Mouse (Mus musculus): ENCODE results near the gene Kbtbd2. TPM values are rescaled to one million over a fixed set of nuclear protein-coding genes. Genes with fewer than 3 reads are reported as not detected.

The Kbtbd2 gene
- polyA plus RNA-seq (2014; fragmentation: Illumina TruSeq; extraction: RNeasy Lipid Tissue Mini Kit (QIAGEN cat#74804); ENCODE audit: low read depth, low replicate concordance), result 21.0 TPM

DNA sequence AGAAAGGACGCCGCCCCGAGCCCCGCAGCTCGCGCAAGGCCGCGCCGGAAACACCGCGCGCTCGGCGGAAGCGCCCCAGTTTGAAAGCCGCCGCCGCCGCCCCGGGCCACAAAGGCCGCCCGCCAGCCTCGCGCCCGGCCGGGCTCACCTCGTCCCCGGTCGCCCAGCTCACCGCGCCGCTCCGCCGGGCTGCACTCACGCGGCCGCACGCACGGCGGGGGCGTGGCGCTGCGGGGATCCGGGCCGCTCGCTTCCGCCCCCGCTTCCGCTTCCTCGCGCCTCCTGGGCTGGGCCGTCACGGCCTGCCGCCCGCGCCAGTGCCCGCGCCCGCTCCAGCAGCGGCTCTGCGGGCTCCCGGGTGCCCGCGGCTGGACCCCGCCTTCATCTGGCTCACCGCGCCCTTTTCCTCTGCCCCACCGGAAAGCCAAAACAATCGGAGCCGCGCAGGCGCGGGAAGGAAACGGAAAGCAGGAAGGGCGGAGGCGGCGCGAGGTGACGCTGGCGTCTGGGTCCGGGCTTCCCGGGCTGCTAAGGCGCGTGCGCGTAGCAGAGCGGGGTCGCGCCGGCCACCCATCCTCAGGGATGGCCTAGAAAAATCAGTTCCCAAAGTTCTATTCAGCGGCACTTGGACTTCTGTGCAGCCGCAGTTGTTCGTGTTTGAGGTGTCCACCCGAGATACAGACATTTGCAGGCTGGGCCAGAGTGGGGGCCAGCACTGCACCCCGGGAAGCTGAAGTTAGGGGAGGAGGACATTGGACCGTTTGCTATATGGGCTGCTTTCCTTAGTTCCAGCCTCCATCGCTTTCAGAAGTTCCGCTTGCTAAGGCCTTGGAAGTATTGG, at the start of gene Kbtbd2:
Gene Kbtbd2, minus strand, starts transcription at position 503 of the 841 bp plus-strand sequence.

DNA sequence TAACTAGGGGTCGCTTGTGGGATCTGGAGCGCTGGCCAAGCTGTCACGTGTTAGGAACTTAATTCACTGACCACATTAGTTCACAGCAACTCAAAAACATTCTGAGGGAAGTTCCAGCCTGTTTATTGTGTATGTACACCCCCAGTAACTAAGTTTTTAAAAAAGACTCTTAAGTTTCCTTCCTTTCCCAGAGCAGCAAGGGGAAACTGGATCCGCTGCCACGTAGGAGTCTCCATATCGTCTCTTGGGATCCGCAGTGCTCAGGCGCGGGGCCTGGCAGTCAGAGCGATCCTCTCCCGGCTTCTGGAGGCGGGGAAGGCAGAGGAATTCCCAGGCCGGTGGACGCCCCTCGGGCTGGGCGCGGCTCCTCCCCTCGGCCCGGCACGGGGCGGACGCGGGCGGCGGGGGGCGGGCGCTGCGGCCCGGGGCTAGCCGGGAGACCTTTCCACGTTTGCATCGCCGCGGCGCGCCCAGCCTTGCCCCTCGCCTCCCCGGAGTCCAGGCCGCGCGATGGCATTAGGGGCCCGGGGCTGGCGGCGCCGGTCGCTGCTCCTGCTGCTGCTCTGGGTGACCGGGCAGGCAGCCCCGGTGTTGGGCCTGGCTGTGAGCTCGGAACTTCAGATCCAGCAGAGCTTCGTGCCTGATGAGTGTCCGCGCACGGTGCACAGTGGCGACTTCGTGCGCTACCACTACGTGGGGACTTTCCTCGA, 34.2 kb upstream of the Kbtbd2 start, which contains the start of gene Fkbp9:
Gene Fkbp9, plus strand, starts transcription at position 363 of the 710 bp plus-strand sequence.

Other genes with a start within 250 kb of the Kbtbd2 start
- 0.32 TPM for gene Pde1c, start 228.7 kb downstream of the Kbtbd2 start, polyA plus RNA-seq (2014; fragmentation: Illumina TruSeq; extraction: RNeasy Lipid Tissue Mini Kit (QIAGEN cat#74804); ENCODE audit: low read depth, low replicate concordance)
- 46.1 TPM for gene Lsm5, start 93.1 kb downstream of the Kbtbd2 start, polyA plus RNA-seq (2014; fragmentation: Illumina TruSeq; extraction: RNeasy Lipid Tissue Mini Kit (QIAGEN cat#74804); ENCODE audit: low read depth, low replicate concordance)
- gene Avl9, start 82.9 kb downstream of the Kbtbd2 start, polyA plus RNA-seq (2014; fragmentation: Illumina TruSeq; extraction: RNeasy Lipid Tissue Mini Kit (QIAGEN cat#74804); ENCODE audit: low read depth, low replicate concordance), result 18.9 TPM
- 18.3 TPM for gene Fkbp9, start 34.2 kb upstream of the Kbtbd2 start, polyA plus RNA-seq (2014; fragmentation: Illumina TruSeq; extraction: RNeasy Lipid Tissue Mini Kit (QIAGEN cat#74804); ENCODE audit: low read depth, low replicate concordance)
- gene Nt5c3, start 126.1 kb upstream of the Kbtbd2 start, polyA plus RNA-seq (2014; fragmentation: Illumina TruSeq; extraction: RNeasy Lipid Tissue Mini Kit (QIAGEN cat#74804); ENCODE audit: low read depth, low replicate concordance), result 65.5 TPM
- gene Vmn1r4, start 126.2 kb upstream of the Kbtbd2 start, polyA plus RNA-seq (2014; fragmentation: Illumina TruSeq; extraction: RNeasy Lipid Tissue Mini Kit (QIAGEN cat#74804); ENCODE audit: low read depth, low replicate concordance), result 0.42 TPM
- gene Vmn1r5, start 172.5 kb upstream of the Kbtbd2 start, polyA plus RNA-seq (2014; fragmentation: Illumina TruSeq; extraction: RNeasy Lipid Tissue Mini Kit (QIAGEN cat#74804); ENCODE audit: low read depth, low replicate concordance), result not detected
- not detected for gene Vmn1r6, start 199.4 kb upstream of the Kbtbd2 start, polyA plus RNA-seq (2014; fragmentation: Illumina TruSeq; extraction: RNeasy Lipid Tissue Mini Kit (QIAGEN cat#74804); ENCODE audit: low read depth, low replicate concordance)
- gene Vmn1r7, start 227.5 kb upstream of the Kbtbd2 start, polyA plus RNA-seq (2014; fragmentation: Illumina TruSeq; extraction: RNeasy Lipid Tissue Mini Kit (QIAGEN cat#74804); ENCODE audit: low read depth, low replicate concordance), result not detected
- not detected for gene Vmn1r8, start 234.5 kb upstream of the Kbtbd2 start, polyA plus RNA-seq (2014; fragmentation: Illumina TruSeq; extraction: RNeasy Lipid Tissue Mini Kit (QIAGEN cat#74804); ENCODE audit: low read depth, low replicate concordance)